Mouse (Mus musculus) cerebellum, adult 2 months (tissue): Measurements from ENCODE around the gene Camsap2.

Source experiments
- CTCF ChIP-seq: fragments of 200-500 bp; IDR thresholded peaks from 2 replicates; pipeline ENCODE4 v1.5.1; 2011; ENCODE audit warnings: low read depth, mild to moderate bottlenecking, control low read depth, low read length, moderate library complexity, borderline replicate concordance; ENCODE audit not compliant: insufficient read depth
- POLR2A ChIP-seq: fragments of 200-500 bp; IDR thresholded peaks from 2 replicates; pipeline ENCODE4 v1.6.1; 2011; ENCODE audit warnings: low read length, control low read depth, borderline replicate concordance; ENCODE audit not compliant: insufficient read depth

DNA sequence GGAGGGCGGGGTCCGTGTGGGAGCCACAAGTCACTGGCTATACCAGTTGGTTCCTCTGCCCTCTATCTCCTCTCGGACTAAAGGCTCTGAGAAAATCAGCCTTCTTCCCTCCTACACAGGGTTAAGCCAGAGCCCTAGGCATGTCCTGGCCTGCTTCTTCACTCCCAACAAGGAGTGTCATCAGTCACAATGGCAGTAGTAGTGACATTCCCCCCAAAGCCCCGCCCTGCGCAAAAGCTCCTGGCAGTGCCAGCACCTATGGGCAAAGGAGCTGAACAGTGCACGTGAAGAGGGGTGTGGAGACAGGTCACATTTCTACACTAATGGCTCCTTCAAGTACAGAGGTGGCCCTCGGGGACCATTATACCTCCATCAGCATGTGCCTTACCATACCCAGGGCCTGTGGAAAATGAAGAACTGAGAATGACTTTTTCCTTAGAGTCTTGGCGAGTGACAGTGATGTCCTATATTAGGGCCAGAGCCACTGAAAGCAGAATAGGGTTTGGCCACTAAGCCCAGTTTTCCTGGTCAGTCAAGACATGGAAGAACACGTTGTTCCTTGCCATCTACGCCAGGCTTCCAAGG lies 122.1 kb downstream of the Camsap2 start:
- no peak for TF ChIP-seq CTCF
- TF ChIP-seq POLR2A: no peak
